Mouse (Mus musculus): ENCODE data around the gene Fgfr2.

DNA sequence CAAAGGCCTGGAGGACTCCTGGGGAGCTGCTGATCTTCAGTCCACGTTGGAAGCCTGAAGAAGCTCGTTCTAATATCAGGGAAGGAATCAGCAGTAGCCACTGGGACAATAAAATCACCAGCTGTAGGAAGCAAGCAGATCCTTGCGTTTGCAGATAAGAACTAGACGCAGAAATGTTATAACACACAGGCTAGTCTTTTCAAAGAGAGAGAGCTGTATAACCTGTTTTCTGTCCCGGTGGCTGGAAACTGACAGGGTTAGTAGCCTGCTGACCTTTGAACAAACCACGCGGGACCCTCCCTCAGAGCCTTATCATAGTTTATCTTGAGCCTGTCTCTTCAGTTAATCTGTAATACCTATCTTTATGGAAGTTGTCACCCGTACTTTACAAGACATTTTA lies 736.8 kb downstream of the Fgfr2 start:
- TF ChIP-seq CTCF (conservative IDR thresholded peaks at IDR 0.05; ENCODE audit: insufficient read depth, insufficient read length, low read depth, low read length) = no peak
- no peak for TF ChIP-seq POLR2A (IDR thresholded peaks at IDR 0.05; ENCODE audit: low read depth, low read length)

Measured in kidney, adult 2 months (tissue).